Mouse (Mus musculus) lung, postnatal 0 days (tissue): ENCODE measurements at regions not wholly inside any gene's neighbourhood (a gene's known extent, or its start where the extent isn't known, plus 50 kb on each side); places are given as distances from the start of the nearest gene placed in this dataset.

Experiments
- CTCF ChIP-seq: IDR thresholded peaks from 2 replicates; pipeline ENCODE4 v1.5.1; 2016; ENCODE audit warnings: antibody characterized with exemption, mild to moderate bottlenecking
- EP300 ChIP-seq: IDR thresholded peaks from 2 replicates; pipeline ENCODE4 v1.6.1; 2016; ENCODE audit warnings: antibody characterized with exemption, mild to moderate bottlenecking, control low read depth

GRCm38 (mm10) chr3:105211023-105211422 is 144.4 kb downstream of the 4930564D02Rik start:
- TF ChIP-seq CTCF (no peak), EP300 (no peak)
